Mouse (Mus musculus) limb, embryonic 11.5 days (tissue): ENCODE data around the gene Tnfaip8l2. TPM values are rescaled to one million over a fixed set of nuclear protein-coding genes. Genes with fewer than 3 reads are reported as not detected.

Source experiments
- ATAC-seq: fragments of 200-750 bp; cut with Nextera tagmentation; 2 replicates; pipeline ENCODE4 v1.8.0; 2017; ENCODE audit warnings: low read depth; ENCODE audit not compliant: insufficient number of reproducible peaks, low FRiP score, low TSS enrichment
- DNase-seq: peaks from one replicate; pipeline ENCODE4 v3.0.0-alpha.2; 2015; ENCODE audit warnings: low spot score
- H3K27ac ChIP-seq: fragments of 300-500 bp; sonication (generic); replicated peaks from 2 replicates; pipeline ENCODE4 v1.5.1; 2014; ENCODE audit warnings: low read depth, mild to moderate bottlenecking, low read length
- H3K27me3 ChIP-seq: fragments of 300-500 bp; sonication (generic); 2 replicates; pipeline ENCODE4 v1.6.1; 2014; ENCODE audit warnings: mild to moderate bottlenecking, low read length, mixed read lengths; ENCODE audit not compliant: control insufficient read depth, insufficient read depth
- H3K36me3 ChIP-seq: fragments of 300-500 bp; sonication (generic); 2 replicates; pipeline ENCODE4 v1.6.1; 2014; ENCODE audit warnings: mild to moderate bottlenecking, low read length, moderate library complexity, mixed read lengths; ENCODE audit not compliant: control insufficient read depth, insufficient read depth
- H3K4me1 ChIP-seq: fragments of 300-500 bp; sonication (generic); 2 replicates; pipeline ENCODE4 v1.6.1; 2014; ENCODE audit warnings: low read length, mixed read lengths; ENCODE audit not compliant: control insufficient read depth, insufficient read depth
- H3K4me2 ChIP-seq: fragments of 300-500 bp; sonication (generic); 2 replicates; pipeline ENCODE4 v1.6.1; 2014; ENCODE audit warnings: low read depth, mild to moderate bottlenecking, moderate library complexity; ENCODE audit not compliant: severe bottlenecking
- H3K4me3 ChIP-seq: fragments of 300-500 bp; sonication (generic); 2 replicates; pipeline ENCODE4 v1.5.1; 2014; ENCODE audit warnings: low read depth, low read length
- H3K9ac ChIP-seq: fragments of 300-500 bp; sonication (generic); 2 replicates; pipeline ENCODE4 v1.6.1; 2014; ENCODE audit warnings: mild to moderate bottlenecking, low read length
- H3K9me3 ChIP-seq: fragments of 300-500 bp; sonication (generic); 2 replicates; pipeline ENCODE4 v1.6.1; 2016; ENCODE audit warnings: low read length; ENCODE audit not compliant: control insufficient read depth
- WGBS: fragments of 180-500 bp; shearing (Covaris S2); extraction: QIAGEN DNeasy Blood & Tissue Kit; methylation state at CpG from one replicate; pipeline ENCODE4 v1.1.7; 2014; 5-methylcytosine and 5-hydroxymethylcytosine counted together
- polyA plus RNA-seq: library from polyadenylated mRNA; unstranded; fragments of >200 nt; fragmentation: Nextera tagmentation; extraction: Ambion mirVana; gene quantifications from 2 replicates; pipeline ENCODE4 v1.2.1, GENCODE M21; 2014

Tnfaip8l2 gene
- polyA plus RNA-seq, 1 experiment from 2014 or later: 1.6 TPM

DNA sequence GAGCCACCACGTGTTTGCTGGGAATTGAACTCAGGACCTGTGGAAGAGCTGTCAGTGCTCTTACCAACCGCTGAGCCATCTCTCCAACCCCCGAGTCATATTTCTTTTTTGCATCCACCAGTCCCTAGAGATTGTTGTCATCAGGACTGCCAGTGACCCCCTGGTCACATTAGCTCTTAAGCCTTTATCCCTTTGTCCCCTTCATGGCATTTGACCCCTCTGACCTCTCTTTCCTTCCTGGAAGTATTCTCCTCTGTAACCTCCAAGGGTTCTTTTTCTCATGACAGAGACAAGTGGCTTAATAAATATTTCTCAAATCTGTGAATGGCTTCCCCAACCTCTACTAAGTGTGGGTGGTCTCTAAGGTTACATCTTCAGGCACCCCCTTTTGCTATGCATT is 5.8 kb upstream of the Tnfaip8l2 start:
- no peak overlapping the region for H3K9ac ChIP-seq
- no peaks in the 10 kb centered on the region for H3K36me3 ChIP-seq
- ATAC-seq (no peak), DNase-seq (no peak)
- H3K4me3 ChIP-seq: no peak overlapping the region
- 65% methylated on average over 3 of the region's 3 CpGs for WGBS
- H3K4me1 ChIP-seq: no peaks in the 10 kb centered on the region
- H3K27ac ChIP-seq: no peak overlapping the region
- no peaks in the 10 kb centered on the region for H3K9me3 ChIP-seq
- no peaks in the 10 kb centered on the region for H3K27me3 ChIP-seq
- H3K4me2 ChIP-seq: no peak overlapping the region

DNA sequence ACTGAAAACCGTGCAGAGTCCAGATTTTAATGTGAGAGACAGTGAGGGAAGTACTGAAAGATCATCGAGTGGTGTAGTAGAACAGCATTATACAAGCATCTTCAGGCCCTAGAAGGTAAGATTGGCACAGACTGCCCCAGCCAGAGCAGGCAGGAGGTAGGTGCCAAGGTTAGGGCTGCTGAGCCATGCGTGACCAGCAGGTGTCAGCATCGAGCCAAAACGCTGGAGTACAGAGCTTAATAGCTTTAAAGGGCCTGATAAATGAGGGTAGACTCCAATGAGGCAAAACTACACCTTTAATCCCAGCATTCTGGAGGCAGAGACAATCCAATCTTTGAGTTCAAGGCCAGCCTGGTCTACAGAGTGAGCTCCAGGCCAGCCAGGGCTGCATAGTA is 454 bp upstream of the Tnfaip8l2 start:
- Histone ChIP-seq H3K27me3 (no peaks in the 10 kb centered on the region), H3K9ac (no peak overlapping the region), H3K4me1 (no peaks in the 10 kb centered on the region), H3K4me3 (no peak overlapping the region), H3K4me2 (no peak overlapping the region), H3K36me3 (no peaks in the 10 kb centered on the region), H3K9me3 (no peaks in the 10 kb centered on the region), H3K27ac (no peak overlapping the region)
- DNase-seq (peak; percentile 91), ATAC-seq (0 out of 2 replicates have a peak, but pooled peaks have one; percentile 26)
- WGBS: 8% methylated on average over 5 of the region's 5 CpGs

DNA sequence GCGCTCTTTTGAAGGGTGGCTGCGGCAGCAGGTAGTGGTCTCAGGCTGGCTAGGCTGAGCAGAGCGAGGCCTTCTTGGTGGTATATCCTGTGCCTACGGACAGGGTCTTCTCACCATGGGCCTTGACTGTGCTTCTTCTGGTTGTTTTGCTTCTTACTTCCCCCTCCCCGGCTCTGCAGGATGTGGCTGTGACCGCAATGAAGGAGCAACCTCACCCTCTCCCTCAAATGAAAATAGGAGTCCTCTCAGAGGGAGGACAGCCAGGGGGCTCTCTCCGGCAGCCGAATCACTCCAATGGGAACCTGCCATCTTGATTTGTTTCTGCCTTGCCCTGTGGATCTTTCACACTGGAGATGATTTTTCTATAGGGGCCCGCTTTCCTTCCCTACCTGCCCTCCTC is 686 bp downstream of the Tnfaip8l2 start:
- H3K27me3 ChIP-seq: no peaks in the 10 kb centered on the region
- no peaks in the 10 kb centered on the region for H3K36me3 ChIP-seq
- H3K4me2 ChIP-seq: no peak overlapping the region
- no peaks in the 10 kb centered on the region for H3K9me3 ChIP-seq
- 95% methylated on average over 9 of the region's 9 CpGs for WGBS
- no peaks in the 10 kb centered on the region for H3K4me1 ChIP-seq
- H3K9ac ChIP-seq: no peak overlapping the region
- H3K27ac ChIP-seq: no peak overlapping the region
- no peak overlapping the region for H3K4me3 ChIP-seq
- ATAC-seq (no peak), DNase-seq (no peak)

DNA sequence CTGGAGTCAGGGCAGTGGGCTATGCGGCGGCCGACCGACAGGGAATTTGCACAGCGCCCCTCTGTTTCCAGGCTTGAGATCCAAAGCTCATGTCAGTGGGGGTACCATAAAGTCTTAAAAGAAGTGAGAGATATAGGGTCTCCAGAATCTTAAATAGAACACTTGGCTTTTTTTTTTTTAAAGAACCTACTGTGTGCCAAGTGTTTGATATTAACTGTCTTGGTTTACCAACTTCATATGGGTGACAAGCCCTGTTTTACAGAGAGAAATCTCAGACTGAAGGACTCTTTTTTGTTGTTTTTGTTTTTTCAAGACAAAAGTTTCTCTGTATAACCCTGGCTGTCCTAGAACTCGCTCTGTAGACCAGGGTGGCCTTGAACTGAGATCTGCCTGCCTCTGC is 1.4 kb downstream of the Tnfaip8l2 start:
- H3K4me2 ChIP-seq: no peak overlapping the region
- no peak overlapping the region for H3K4me3 ChIP-seq
- WGBS: 87% methylated on average over 6 of the region's 6 CpGs
- no peak for ATAC-seq
- no peak for DNase-seq
- no peak overlapping the region for H3K27ac ChIP-seq
- H3K9me3 ChIP-seq: no peaks in the 10 kb centered on the region
- no peaks in the 10 kb centered on the region for H3K36me3 ChIP-seq
- no peak overlapping the region for H3K9ac ChIP-seq
- H3K27me3 ChIP-seq: no peaks in the 10 kb centered on the region
- H3K4me1 ChIP-seq: no peaks in the 10 kb centered on the region

DNA sequence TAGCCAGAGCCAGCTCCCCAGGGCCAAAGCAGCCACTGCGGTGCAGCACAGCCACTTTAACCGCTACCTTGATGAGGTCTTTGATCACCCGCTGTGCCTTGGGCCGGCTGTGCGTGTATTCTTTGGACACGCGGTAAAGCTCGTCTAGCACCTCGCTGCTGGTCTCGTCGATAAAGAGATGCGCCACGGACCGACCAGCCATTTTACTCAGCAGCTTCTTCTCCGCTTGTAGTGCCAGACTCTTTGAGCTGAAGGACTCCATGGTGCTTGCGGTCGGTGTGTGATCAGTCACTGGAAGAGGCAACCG is 1.9 kb downstream of the Tnfaip8l2 start:
- no peaks in the 10 kb centered on the region; the same call in 1 of the 2 replicates for H3K4me1 ChIP-seq
- H3K27me3 ChIP-seq: no peaks in the 10 kb centered on the region
- WGBS: 61% methylated on average over 18 of the region's 18 CpGs
- ATAC-seq (no peak), DNase-seq (no peak)
- no peak overlapping the region for H3K9ac ChIP-seq
- no peak overlapping the region for H3K27ac ChIP-seq
- no peak overlapping the region for H3K4me3 ChIP-seq
- no peak overlapping the region for H3K4me2 ChIP-seq
- no peaks in the 10 kb centered on the region for H3K9me3 ChIP-seq
- no peaks in the 10 kb centered on the region for H3K36me3 ChIP-seq

DNA sequence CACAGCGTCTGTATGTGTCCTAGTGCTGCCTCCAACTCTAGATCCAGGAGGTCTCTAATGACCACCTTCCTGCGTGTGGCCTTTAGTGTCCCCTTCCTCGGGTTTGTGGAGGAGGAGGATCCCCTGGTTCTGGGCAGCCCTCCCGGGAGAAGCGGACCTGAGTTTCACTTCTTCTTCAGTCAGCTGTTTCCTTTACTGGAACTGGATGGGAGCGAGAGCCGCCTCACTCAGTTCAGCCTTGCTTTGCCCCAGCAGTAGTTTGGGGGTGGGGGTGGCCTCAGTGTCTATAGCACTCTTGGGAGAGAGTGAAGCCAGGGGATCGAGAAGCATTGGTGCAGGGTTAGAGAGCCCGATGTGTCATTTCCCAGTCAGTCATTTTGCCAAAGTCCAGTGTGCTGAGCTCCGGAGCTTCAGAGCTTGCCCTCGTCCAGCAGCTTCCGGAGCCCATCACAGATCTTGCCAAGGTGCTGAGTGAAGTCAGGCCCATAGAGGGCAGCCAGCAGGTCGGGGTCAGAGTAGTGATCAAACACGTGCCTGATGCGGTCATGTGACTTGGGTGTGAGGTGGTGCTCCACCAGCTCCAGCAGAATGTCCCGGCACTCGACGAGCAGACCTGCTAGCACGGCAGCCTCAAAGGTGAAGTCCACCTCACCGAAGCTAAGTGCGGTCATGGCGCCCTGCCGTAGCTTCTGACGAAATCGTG is 2.4 kb downstream of the Tnfaip8l2 start:
- WGBS: 70% methylated on average over 25 of the region's 25 CpGs
- ATAC-seq: no peak

DNA sequence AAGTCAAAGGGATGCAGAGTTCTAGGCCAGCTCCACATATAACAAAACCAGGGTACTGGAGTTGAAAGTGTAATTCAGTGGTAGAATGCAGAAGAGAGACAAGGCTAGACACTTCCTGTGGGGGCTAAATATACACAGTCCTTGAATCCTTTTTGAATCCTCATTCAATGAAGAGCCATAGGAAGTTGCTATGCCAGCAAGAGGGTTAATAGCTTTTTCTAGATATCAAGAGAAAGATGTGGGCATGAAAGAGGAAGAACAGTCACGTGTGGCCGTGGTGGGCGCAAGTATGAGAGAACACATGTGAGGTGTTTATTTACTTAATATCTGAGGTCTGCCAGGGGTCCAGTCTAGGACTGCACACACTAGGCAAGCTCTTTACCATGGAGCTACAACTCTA is 5.8 kb downstream of the Tnfaip8l2 start:
- H3K27me3 ChIP-seq: no peaks in the 10 kb centered on the region
- no peaks in the 10 kb centered on the region for H3K36me3 ChIP-seq
- no peak overlapping the region for H3K4me2 ChIP-seq
- no peak overlapping the region for H3K9ac ChIP-seq
- DNase-seq (no peak), ATAC-seq (no peak)
- WGBS: 99% methylated on average over 3 of the region's 3 CpGs
- H3K9me3 ChIP-seq: no peaks in the 10 kb centered on the region
- no peak overlapping the region for H3K4me3 ChIP-seq
- peaks cover 4% of the 10 kb centered on the region; the same call in 1 of the 2 replicates for H3K4me1 ChIP-seq
- H3K27ac ChIP-seq: no peak overlapping the region

More for the DNA sequence above, 2.4 kb downstream of the Tnfaip8l2 start:
- peaks cover 4% of the 10 kb centered on the region; the same call in 1 of the 2 replicates for H3K4me1 ChIP-seq
- no peak overlapping the region for H3K4me3 ChIP-seq
- H3K36me3 ChIP-seq: no peaks in the 10 kb centered on the region
- no peak overlapping the region for H3K4me2 ChIP-seq
- no peaks in the 10 kb centered on the region for H3K9me3 ChIP-seq
- no peaks in the 10 kb centered on the region for H3K27me3 ChIP-seq
- no peak overlapping the region for H3K9ac ChIP-seq
- DNase-seq: no peak
- H3K27ac ChIP-seq: no peak overlapping the region

DNA sequence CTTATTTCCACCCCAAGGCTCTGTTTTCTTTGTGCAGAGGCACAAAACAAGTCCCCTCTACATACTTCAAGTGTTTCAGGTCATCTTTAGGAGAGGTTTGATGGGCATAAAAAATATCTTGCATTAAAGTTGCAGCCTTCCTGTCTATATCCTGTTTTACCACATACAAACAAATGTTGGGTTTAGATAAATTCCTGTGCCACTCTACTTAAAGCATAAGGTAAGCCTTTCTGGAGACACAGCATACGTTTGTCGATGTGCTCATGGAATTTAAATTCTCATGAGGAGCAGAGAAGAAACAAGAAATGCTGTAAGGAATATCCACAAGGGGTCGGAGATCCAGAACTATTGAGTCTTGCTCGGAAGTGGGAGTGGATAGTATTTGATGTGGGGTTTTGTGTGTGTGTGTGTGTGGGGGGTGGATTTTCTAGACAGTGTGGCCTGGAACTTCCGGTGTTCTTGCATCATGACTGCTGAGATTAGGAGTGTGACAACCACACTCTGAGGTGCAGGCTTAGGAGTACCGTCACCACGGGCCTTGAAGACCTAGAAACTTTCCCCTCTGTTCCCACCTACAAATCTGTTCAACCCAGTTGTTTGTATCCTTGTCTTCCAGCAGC is 6.6 kb downstream of the Tnfaip8l2 start:
- Histone ChIP-seq H3K9ac (no peak overlapping the region), H3K9me3 (no peaks in the 10 kb centered on the region), H3K27me3 (no peaks in the 10 kb centered on the region), H3K36me3 (no peaks in the 10 kb centered on the region), H3K27ac (no peak overlapping the region), H3K4me3 (peak overlapping the region; percentile 20; the same call in 1 of the 2 replicates), H3K4me1 (peaks cover 4% of the 10 kb centered on the region; the same call in 1 of the 2 replicates), H3K4me2 (peak overlapping the region; percentile 48)
- WGBS: 92% methylated on average over 7 of the region's 7 CpGs
- DNase-seq: no peak
- no peak for ATAC-seq
